Mouse (Mus musculus) neural tube, embryonic 12.5 days (tissue): ENCODE data around the gene Itsn1. TPM values are rescaled to one million over a fixed set of nuclear protein-coding genes. Genes with fewer than 3 reads are reported as not detected.

Experiments
- ATAC-seq: fragments of 200-750 bp; cut with Nextera tagmentation; 2 replicates; pipeline ENCODE4 v1.8.0; 2017; ENCODE audit warnings: low read depth, mild to moderate bottlenecking, moderate TSS enrichment, moderate library complexity; ENCODE audit not compliant: low FRiP score
- H3K27ac ChIP-seq: fragments of 300-500 bp; sonication (generic); 2 replicates; pipeline ENCODE4 v1.5.1; 2016
- H3K27me3 ChIP-seq: fragments of 300-500 bp; sonication (generic); replicated peaks from 2 replicates; pipeline ENCODE4 v1.6.1; 2016; ENCODE audit warnings: mild to moderate bottlenecking
- H3K36me3 ChIP-seq: fragments of 300-500 bp; sonication (generic); 2 replicates; pipeline ENCODE4 v1.6.1; 2016; ENCODE audit warnings: mild to moderate bottlenecking
- H3K4me1 ChIP-seq: fragments of 300-500 bp; sonication (generic); 2 replicates; pipeline ENCODE4 v1.6.1; 2016
- H3K4me2 ChIP-seq: fragments of 300-500 bp; sonication (generic); replicated peaks from 2 replicates; pipeline ENCODE4 v1.6.1; 2016; ENCODE audit warnings: mild to moderate bottlenecking
- H3K4me3 ChIP-seq: fragments of 300-500 bp; sonication (generic); 2 replicates; pipeline ENCODE4 v1.5.1; 2016
- H3K9ac ChIP-seq: fragments of 300-500 bp; sonication (generic); 2 replicates; pipeline ENCODE4 v1.6.1; 2016; ENCODE audit warnings: mild to moderate bottlenecking
- H3K9me3 ChIP-seq: fragments of 300-500 bp; sonication (generic); 2 replicates; pipeline ENCODE4 v1.6.1; 2016; ENCODE audit warnings: mild to moderate bottlenecking
- WGBS: fragments of 180-500 bp; shearing (Covaris S2); methylation state at CpG from one replicate; pipeline ENCODE4 v1.1.7; 2016; 5-methylcytosine and 5-hydroxymethylcytosine counted together
- polyA plus RNA-seq: library from polyadenylated mRNA; unstranded; fragments of >200 nt; fragmentation: Nextera tagmentation; extraction: Ambion mirVana; gene quantifications from 2 replicates; pipeline ENCODE4 v1.2.1, GENCODE M21; 2016

Gene Itsn1
- polyA plus RNA-seq, 1 experiment from 2014 or later: 74.4 TPM

GRCm38 (mm10) chr16:91839462-91839861, 110.4 kb downstream of the Itsn1 start:
- peaks cover 41% of the 10 kb centered on the region for H3K4me1 ChIP-seq
- H3K27ac ChIP-seq: no peak overlapping the region
- no peak for ATAC-seq
- 55% methylated on average over 11 of the region's 11 CpGs for WGBS
- H3K9me3 ChIP-seq: no peaks in the 10 kb centered on the region
- H3K4me3 ChIP-seq: no peak overlapping the region
- H3K36me3 ChIP-seq: peaks cover 47% of the 10 kb centered on the region
- no peaks in the 10 kb centered on the region for H3K27me3 ChIP-seq
- H3K4me2 ChIP-seq: no peak overlapping the region
- no peak overlapping the region for H3K9ac ChIP-seq

- 89% methylated on average over 14 of the region's 14 CpGs for WGBS
- Histone ChIP-seq H3K27me3 (no peaks in the 10 kb centered on the region), H3K27ac (no peak overlapping the region), H3K4me1 (peaks cover 32% of the 10 kb centered on the region), H3K4me2 (no peak overlapping the region), H3K9me3 (no peaks in the 10 kb centered on the region), H3K36me3 (peaks cover 56% of the 10 kb centered on the region), H3K9ac (no peak overlapping the region), H3K4me3 (no peak overlapping the region)
- ATAC-seq: no peak
These were observed 112.0 kb downstream of the Itsn1 start for GRCm38 (mm10) chr16:91841026-91841630.

- Histone ChIP-seq H3K4me1 (no peaks in the 10 kb centered on the region), H3K36me3 (peaks cover 69% of the 10 kb centered on the region), H3K4me3 (no peak overlapping the region), H3K27me3 (no peaks in the 10 kb centered on the region), H3K27ac (no peak overlapping the region), H3K9ac (no peak overlapping the region), H3K4me2 (no peak overlapping the region), H3K9me3 (no peaks in the 10 kb centered on the region)
- 37% methylated on average over 10 of the region's 10 CpGs for WGBS
- no peak for ATAC-seq
These were observed 117.1 kb downstream of the Itsn1 start for GRCm38 (mm10) chr16:91846089-91846741.

- 91% methylated on average over 13 of the region's 13 CpGs for WGBS
- H3K9me3 ChIP-seq: no peaks in the 10 kb centered on the region
- no peak for ATAC-seq
- no peak overlapping the region for H3K4me3 ChIP-seq
- H3K27me3 ChIP-seq: no peaks in the 10 kb centered on the region
- peaks cover 73% of the 10 kb centered on the region for H3K36me3 ChIP-seq
- H3K27ac ChIP-seq: no peak overlapping the region
- H3K9ac ChIP-seq: no peak overlapping the region
- H3K4me2 ChIP-seq: no peak overlapping the region
- H3K4me1 ChIP-seq: no peaks in the 10 kb centered on the region
These were observed 118.6 kb downstream of the Itsn1 start for GRCm38 (mm10) chr16:91847525-91848225.

- Histone ChIP-seq H3K27ac (no peak overlapping the region), H3K4me1 (no peaks in the 10 kb centered on the region), H3K4me3 (no peak overlapping the region), H3K9me3 (no peaks in the 10 kb centered on the region), H3K27me3 (no peaks in the 10 kb centered on the region), H3K9ac (no peak overlapping the region), H3K4me2 (no peak overlapping the region), H3K36me3 (peaks cover 75% of the 10 kb centered on the region)
- 93% methylated on average over 9 of the region's 9 CpGs for WGBS
- no peak for ATAC-seq
These were observed 119.4 kb downstream of the Itsn1 start for GRCm38 (mm10) chr16:91848505-91848904.

- no peak for ATAC-seq
- H3K36me3 ChIP-seq: peaks cover 75% of the 10 kb centered on the region
- WGBS: 94% methylated on average over 7 of the region's 7 CpGs
These were observed 120.0 kb downstream of the Itsn1 start for GRCm38 (mm10) chr16:91848906-91849603.

GRCm38 (mm10) chr16:91850175-91850574, 121.1 kb downstream of the Itsn1 start:
- H3K9me3 ChIP-seq: no peaks in the 10 kb centered on the region
- H3K4me3 ChIP-seq: no peak overlapping the region
- no peaks in the 10 kb centered on the region for H3K4me1 ChIP-seq
- WGBS: 93% methylated on average over 3 of the region's 3 CpGs
- no peak overlapping the region for H3K9ac ChIP-seq
- no peak for ATAC-seq
- H3K27me3 ChIP-seq: no peaks in the 10 kb centered on the region
- peaks cover 78% of the 10 kb centered on the region for H3K36me3 ChIP-seq
- H3K27ac ChIP-seq: no peak overlapping the region
- H3K4me2 ChIP-seq: no peak overlapping the region

More at GRCm38 (mm10) chr16:91848906-91849603, 120.0 kb downstream of the Itsn1 start:
- H3K4me2 ChIP-seq: no peak overlapping the region
- no peaks in the 10 kb centered on the region for H3K9me3 ChIP-seq
- H3K9ac ChIP-seq: no peak overlapping the region
- no peak overlapping the region for H3K27ac ChIP-seq
- H3K27me3 ChIP-seq: no peaks in the 10 kb centered on the region
- H3K4me1 ChIP-seq: no peaks in the 10 kb centered on the region
- no peak overlapping the region for H3K4me3 ChIP-seq

GRCm38 (mm10) chr16:91851456-91852231, 122.6 kb downstream of the Itsn1 start:
- WGBS: 84% methylated on average over 19 of the region's 19 CpGs
- Histone ChIP-seq H3K27me3 (no peaks in the 10 kb centered on the region), H3K4me3 (no peak overlapping the region), H3K27ac (no peak overlapping the region), H3K9me3 (no peaks in the 10 kb centered on the region), H3K9ac (no peak overlapping the region), H3K4me2 (no peak overlapping the region), H3K36me3 (peaks cover 87% of the 10 kb centered on the region), H3K4me1 (no peaks in the 10 kb centered on the region)
- ATAC-seq: no peak

- no peaks in the 10 kb centered on the region for H3K4me1 ChIP-seq
These were observed 123.7 kb downstream of the Itsn1 start for GRCm38 (mm10) chr16:91852753-91853152.

GRCm38 (mm10) chr16:91853223-91853622, 124.1 kb downstream of the Itsn1 start:
- Histone ChIP-seq H3K4me3 (no peak overlapping the region), H3K27me3 (no peaks in the 10 kb centered on the region), H3K4me1 (no peaks in the 10 kb centered on the region), H3K9me3 (no peaks in the 10 kb centered on the region), H3K36me3 (peaks cover 87% of the 10 kb centered on the region), H3K27ac (no peak overlapping the region), H3K9ac (no peak overlapping the region), H3K4me2 (no peak overlapping the region)
- ATAC-seq: no peak
- 91% methylated on average over 12 of the region's 12 CpGs for WGBS

More at GRCm38 (mm10) chr16:91852753-91853152, 123.7 kb downstream of the Itsn1 start:
- ATAC-seq: no peak
- Histone ChIP-seq H3K4me3 (no peak overlapping the region), H3K27ac (no peak overlapping the region), H3K36me3 (peaks cover 87% of the 10 kb centered on the region), H3K27me3 (no peaks in the 10 kb centered on the region), H3K9ac (no peak overlapping the region), H3K9me3 (no peaks in the 10 kb centered on the region), H3K4me2 (no peak overlapping the region)
- WGBS: 85% methylated on average over 10 of the region's 10 CpGs

- 96% methylated on average over 7 of the region's 7 CpGs for WGBS
- Histone ChIP-seq H3K4me1 (peaks cover 14% of the 10 kb centered on the region), H3K9me3 (no peaks in the 10 kb centered on the region), H3K36me3 (peaks cover 68% of the 10 kb centered on the region), H3K27me3 (no peaks in the 10 kb centered on the region), H3K27ac (no peak overlapping the region), H3K4me3 (no peak overlapping the region), H3K4me2 (no peak overlapping the region), H3K9ac (no peak overlapping the region)
- ATAC-seq: no peak
These were observed 129.6 kb downstream of the Itsn1 start for GRCm38 (mm10) chr16:91858695-91859094.
